Mouse (Mus musculus) thymus, postnatal 4 days (tissue): ENCODE measurements around the gene Pex26.
A peak's percentile ranks its signal among the peaks of the same experiment; 100 is the strongest.

ENCODE experiments used
- DNase-seq: peaks from one replicate; pipeline ENCODE4 v3.0.0; 2021

The Pex26 gene

GRCm38 (mm10) chr6:121167381-121167975 is 16.0 kb upstream of the Pex26 start:
- DNase-seq, result no peak

GRCm38 (mm10) chr6:121171102-121171501 is 12.4 kb upstream of the Pex26 start:
- no peak for DNase-seq

DNA sequence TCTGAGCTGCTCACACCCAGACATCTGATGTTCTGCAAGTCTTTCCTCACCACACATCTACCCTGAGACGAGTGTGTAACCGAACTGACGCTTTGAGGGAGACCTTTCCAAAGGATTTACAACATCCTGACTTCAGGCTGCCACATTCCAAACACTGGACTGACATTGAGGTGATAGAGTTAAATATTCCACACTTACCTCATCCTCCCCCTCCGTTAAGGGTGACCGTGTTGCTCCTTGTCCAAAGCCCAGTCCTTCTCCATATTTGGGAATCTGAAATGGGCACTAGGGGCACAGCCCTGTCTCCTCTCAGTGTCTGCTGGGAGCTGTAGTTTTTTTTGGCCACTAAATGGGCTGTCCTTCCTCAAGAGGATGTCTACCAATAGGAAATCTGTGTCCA is 10.0 kb upstream of the Pex26 start:
- no peak for DNase-seq

DNA sequence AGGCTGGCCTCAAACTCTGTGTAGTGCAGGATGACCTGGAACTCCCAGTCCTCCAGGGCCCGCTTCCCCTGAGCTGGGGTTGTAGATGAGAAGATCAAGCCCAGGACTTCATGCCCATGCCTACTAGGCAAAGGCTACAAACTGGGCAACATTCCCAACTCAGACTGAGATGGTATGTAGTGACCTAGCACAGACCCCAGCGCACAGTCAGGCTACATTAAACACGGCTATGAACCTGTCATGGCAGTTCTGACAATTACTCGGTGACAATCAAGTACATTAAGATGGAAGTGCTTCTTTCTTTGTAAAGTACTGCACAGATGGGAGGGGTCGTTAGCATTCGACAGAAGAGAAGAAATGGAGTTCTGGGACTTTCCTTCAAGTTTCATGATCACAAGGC is 8.7 kb upstream of the Pex26 start:
- no peak for DNase-seq

DNA sequence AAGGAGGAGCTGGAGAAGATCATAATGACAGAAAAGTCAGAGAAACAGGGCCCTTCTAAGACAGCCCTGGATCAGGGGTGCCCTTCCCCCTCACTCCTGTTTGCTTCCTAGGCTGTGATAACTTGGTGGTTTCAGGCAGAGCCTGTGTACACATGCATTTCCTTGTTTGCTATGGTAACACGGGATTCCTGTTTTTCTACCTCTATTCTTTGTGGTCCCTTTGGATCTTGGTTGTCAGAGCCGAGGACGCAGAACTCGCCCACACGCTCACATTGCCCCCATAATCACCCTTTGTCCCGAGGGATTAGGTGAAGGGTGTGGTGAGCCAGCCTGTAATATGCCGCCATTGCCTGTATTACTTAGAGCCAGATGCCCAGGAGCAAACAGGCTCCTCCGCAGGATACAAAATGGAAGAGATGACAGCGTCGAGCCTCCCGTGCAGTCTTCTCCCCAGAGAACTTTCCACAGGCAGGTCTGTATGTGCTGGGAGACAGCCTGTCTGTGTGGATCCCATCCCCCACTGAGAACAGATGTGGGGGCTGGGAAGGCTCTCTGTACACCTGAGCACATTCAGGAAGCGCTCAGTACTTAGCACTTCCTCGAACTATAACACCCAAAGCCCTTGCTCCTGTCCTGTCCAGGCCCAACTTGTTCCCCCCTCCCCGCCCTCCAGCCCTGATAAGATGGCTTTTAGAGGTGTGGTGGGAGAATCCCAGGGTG is 7.3 kb upstream of the Pex26 start:
- no peak for DNase-seq

- DNase-seq, result no peak
Measured at GRCm38 (mm10) chr6:121176731-121177098, 6.8 kb upstream of the Pex26 start.

GRCm38 (mm10) chr6:121177118-121177708 is 6.3 kb upstream of the Pex26 start:
- no peak for DNase-seq

GRCm38 (mm10) chr6:121178700-121179358 is 4.6 kb upstream of the Pex26 start:
- peak; percentile 57 for DNase-seq

- no peak for DNase-seq
Measured at GRCm38 (mm10) chr6:121179846-121180245, 3.6 kb upstream of the Pex26 start.

DNA sequence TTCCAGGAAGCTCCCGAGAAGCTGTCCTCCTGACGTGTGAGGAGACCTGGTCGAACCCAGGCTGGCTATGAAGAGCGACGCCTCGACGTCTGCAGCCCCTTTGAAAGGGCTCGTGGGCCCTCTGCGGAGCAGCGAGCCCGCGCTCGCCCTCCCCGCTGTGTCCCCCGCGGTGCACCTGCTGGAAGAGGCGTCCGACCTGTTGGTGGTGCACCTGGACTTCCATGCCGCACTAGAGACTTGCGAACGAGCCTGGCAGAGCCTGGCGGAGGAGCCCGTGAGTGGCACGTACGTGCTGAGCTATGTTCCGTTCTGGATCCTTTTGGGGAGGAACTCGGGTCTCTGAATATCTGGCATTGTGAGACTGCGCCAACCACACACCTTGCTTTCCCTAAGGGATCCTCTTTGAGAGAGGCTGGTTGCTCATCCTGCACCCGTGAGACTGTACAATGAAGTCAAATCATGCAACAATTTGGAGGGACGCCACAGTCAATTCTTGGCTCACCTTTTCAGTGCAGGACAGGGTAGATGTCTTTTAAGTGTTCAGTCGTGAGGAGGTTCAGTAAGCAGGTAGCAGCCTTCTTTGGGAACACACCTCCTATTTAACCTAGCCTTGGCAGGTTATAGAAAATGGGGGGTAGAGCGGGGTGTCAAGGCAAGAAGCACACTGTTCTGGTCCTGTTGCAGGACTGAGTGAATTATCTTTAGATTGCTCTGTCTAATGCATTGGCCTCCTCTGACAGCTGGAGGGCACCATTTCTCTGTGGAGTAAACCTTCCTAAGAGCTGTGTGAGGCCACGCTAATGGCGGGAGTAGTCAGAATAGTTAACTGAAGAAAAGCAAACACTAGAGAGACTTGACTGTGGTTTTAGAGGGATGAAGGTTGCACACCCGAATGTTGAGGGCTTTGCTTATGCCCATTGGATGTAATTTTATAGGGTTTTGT is 1.0 kb downstream of the Pex26 start:
- DNase-seq, result peak; percentile 72

DNA sequence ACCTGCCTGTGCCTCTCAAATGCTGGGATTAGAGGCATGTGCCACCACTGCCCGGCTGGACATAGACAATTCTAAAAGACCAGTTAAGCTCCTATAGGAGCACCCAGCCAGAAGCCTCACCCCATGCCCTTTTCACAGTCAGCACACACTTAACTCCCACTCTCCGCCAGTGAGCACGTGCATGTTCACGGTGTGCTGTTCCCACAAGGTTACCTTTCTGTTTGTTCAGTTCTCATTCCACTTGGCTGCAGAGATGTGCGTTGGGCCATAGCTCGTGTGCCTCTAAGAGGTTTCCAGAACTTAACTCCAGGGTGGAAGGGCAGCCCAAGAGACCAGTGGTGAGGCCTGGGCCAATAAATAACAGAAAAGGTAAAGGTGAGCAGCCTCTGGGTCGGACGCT is 1.8 kb downstream of the Pex26 start:
- DNase-seq, result no peak

GRCm38 (mm10) chr6:121191261-121192009 is 8.0 kb downstream of the Pex26 start:
- no peak for DNase-seq

- peak; percentile 46 for DNase-seq
Measured at GRCm38 (mm10) chr6:121194061-121194955, 10.8 kb downstream of the Pex26 start.

GRCm38 (mm10) chr6:121194956-121195731 is 11.7 kb downstream of the Pex26 start:
- DNase-seq, result no peak

GRCm38 (mm10) chr6:121197807-121198365 is 14.4 kb downstream of the Pex26 start:
- no peak for DNase-seq

DNA sequence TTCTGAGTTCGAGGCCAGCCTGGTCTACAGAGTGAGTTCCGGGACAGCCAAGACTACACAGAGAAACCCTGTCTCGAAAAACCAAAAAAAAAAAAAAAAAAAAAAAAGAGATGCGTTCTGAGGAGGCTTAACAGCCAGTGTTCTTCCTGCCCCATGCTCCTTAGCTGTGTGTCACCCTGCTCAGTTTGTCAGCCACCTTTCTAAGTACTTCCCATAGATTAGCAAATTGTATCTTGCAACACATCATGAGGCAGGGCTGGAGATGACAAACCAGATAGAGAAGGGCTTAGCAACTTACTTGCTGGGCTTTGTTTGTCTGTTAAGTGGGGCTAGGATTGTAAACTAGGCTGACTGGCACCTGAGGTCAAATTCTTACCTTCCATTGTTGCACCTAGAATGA is 17.0 kb downstream of the Pex26 start:
- no peak for DNase-seq

DNA sequence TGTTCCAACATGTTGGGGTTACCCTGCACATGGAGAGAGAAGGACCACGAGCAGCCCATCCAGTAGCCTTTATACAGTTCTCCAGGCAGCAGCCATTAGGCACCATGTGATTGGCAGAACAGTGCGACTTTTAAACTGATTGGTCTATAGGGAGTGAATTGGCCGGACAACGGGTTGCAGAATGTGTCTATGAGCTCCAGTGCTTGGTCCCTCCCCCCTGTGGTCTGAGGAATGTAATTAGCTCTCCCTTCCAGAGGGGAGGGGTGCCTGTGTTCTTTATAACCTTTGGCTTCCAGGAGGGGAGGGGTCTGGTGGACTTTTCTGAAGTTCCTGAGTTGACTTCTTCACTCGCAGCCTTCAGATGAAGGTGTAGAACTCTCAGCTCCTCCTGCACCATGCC is 18.6 kb downstream of the Pex26 start:
- DNase-seq, result no peak

GRCm38 (mm10) chr6:121206481-121206880 is 23.0 kb downstream of the Pex26 start:
- peak; percentile 4 for DNase-seq

- DNase-seq, result peak; percentile 7
Measured at GRCm38 (mm10) chr6:121209584-121209983, 26.1 kb downstream of the Pex26 start.
